Mouse (Mus musculus): ENCODE data around the gene Gclm.

Gene Gclm

GRCm38 (mm10) chr3:122293223-122293953 is 48.0 kb downstream of the Gclm start:
- peak; percentile 66 for DNase-seq

GRCm38 (mm10) chr3:122293954-122294850 is 48.8 kb downstream of the Gclm start, which contains the start of gene Bcar3:
Gene Bcar3, plus strand, starts transcription at chr3:122294136.
- DNase-seq: peak; percentile 93

- DNase-seq: peak; percentile 70
Observed at GRCm38 (mm10) chr3:122295511-122295910, 50.2 kb downstream of the Gclm start.

- no peak for DNase-seq
Observed at GRCm38 (mm10) chr3:122296979-122297378, 51.6 kb downstream of the Gclm start.

- DNase-seq: peak; percentile 62
Observed at GRCm38 (mm10) chr3:122300983-122301919, 55.9 kb downstream of the Gclm start.

- no peak for DNase-seq
Observed at GRCm38 (mm10) chr3:122304560-122304959, 59.2 kb downstream of the Gclm start.

- DNase-seq: no peak
Observed at GRCm38 (mm10) chr3:122307894-122308671, 62.7 kb downstream of the Gclm start.

- DNase-seq: no peak
Observed at GRCm38 (mm10) chr3:122308981-122309380, 63.6 kb downstream of the Gclm start.

GRCm38 (mm10) chr3:122312078-122312477 is 66.7 kb downstream of the Gclm start:
- DNase-seq: peak; percentile 80

GRCm38 (mm10) chr3:122312936-122313629 is 67.7 kb downstream of the Gclm start:
- no peak for DNase-seq

- no peak for DNase-seq
Observed at GRCm38 (mm10) chr3:122313936-122314335, 68.6 kb downstream of the Gclm start.

- DNase-seq: no peak
Observed at GRCm38 (mm10) chr3:122316621-122317020, 71.3 kb downstream of the Gclm start.

- DNase-seq: no peak
Observed at GRCm38 (mm10) chr3:122317339-122317738, 72.0 kb downstream of the Gclm start.
